In the genomic region with DNA sequence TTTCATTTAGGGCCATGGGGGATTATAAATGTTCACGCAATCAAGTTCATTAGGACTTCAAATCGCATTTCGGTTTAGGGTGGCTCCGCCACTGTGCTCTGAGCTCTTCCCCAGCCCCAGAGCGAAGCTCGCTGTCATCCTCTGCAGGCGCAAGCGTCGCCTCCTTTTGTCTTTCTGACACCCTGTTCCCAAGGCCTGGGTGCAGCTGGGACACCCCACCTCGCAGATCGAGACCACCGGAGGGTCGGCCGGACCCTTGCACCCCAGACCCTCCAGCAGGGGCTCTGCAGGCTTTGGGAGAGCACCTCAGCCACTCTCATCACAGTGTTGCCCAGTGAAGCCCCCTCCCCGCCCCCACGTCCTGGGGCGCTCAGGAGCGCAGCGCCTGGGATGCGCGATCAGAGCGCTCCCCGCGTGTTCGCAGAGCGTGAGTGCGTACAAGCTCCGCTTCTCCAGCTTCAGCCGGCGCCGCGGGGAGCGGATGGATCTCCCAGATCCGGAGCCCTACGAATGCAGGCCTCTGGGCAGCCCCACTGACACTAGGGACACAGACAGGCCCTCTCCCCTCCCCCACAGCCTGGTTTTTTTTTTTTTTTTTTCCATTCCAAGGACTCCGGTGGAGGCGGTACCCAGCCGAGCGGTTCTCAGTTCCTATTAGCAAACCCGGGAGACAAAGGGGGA, we compare ENCODE assay signal across 7 mouse cellular contexts. TPM values are rescaled to one million over a fixed set of nuclear protein-coding genes. Genes with fewer than 3 reads are reported as not detected.
DNase-seq lines count a peak whose midpoint lies in the region; ATAC-seq and TF ChIP-seq lines count a peak whose summit lies in the region.

No protein-coding gene starts in this region.

- peak; percentile 44; the same call in 1 of the 2 replicates for ATAC-seq in forebrain, embryonic 13.5 days
- ATAC-seq in limb, embryonic 15.5 days (ENCODE audit: insufficient number of reproducible peaks, low FRiP score, low TSS enrichment, low read depth): no peak
- ATAC-seq in frontal cortex, adult (ENCODE audit: low TSS enrichment): no peak

- intact Hi-C loops in left cerebral cortex, adult 2 months (cut with DNase I): loop anchor here (2.0 to 5.0 kb wide), 2 partner anchors 80 to 273 kb away; no protein-coding TSS in a partner anchor

- peaks cover 99% of the 10 kb centered on the region for H3K27me3 ChIP-seq in forebrain, embryonic 13.5 days
- peaks cover 88% of the 10 kb centered on the region for H3K27me3 ChIP-seq in limb, embryonic 15.5 days

- H3K9ac ChIP-seq in forebrain, embryonic 13.5 days: peak overlapping the region; percentile 51
- H3K9ac ChIP-seq in limb, embryonic 15.5 days: no peak overlapping the region

- TF ChIP-seq CTCF in left cerebral cortex, adult 2 months (IDR thresholded peaks at IDR 0.05): no peak

- H3K36me3 ChIP-seq in forebrain, embryonic 13.5 days (ENCODE audit: poor library complexity, severe bottlenecking): no peaks in the 10 kb centered on the region
- H3K36me3 ChIP-seq in limb, embryonic 15.5 days: no peaks in the 10 kb centered on the region

- WGBS in forebrain, embryonic 13.5 days: under 1% methylated on average over 40 of the region's 40 CpGs
- WGBS in limb, embryonic 15.5 days: 1% methylated on average over 40 of the region's 40 CpGs

- peak overlapping the region; percentile 30 for H3K4me3 ChIP-seq in forebrain, embryonic 13.5 days
- peak overlapping the region; percentile 24 for H3K4me3 ChIP-seq in limb, embryonic 15.5 days
- H3K4me3 ChIP-seq in left cerebral cortex, adult 2 months: no peak overlapping the region; the same call in 1 of the 2 replicates

- H3K4me1 ChIP-seq in forebrain, embryonic 13.5 days: peaks cover 19% of the 10 kb centered on the region
- peaks cover 14% of the 10 kb centered on the region for H3K4me1 ChIP-seq in limb, embryonic 15.5 days

- H3K9me3 ChIP-seq in forebrain, embryonic 13.5 days (replicated peaks): no peaks in the 10 kb centered on the region
- H3K9me3 ChIP-seq in limb, embryonic 15.5 days: no peaks in the 10 kb centered on the region

- H3K27ac ChIP-seq in forebrain, embryonic 13.5 days: no peak overlapping the region; the same call in 1 of the 2 replicates
- no peak overlapping the region for H3K27ac ChIP-seq in limb, embryonic 15.5 days
- no peak overlapping the region for H3K27ac ChIP-seq in left cerebral cortex, adult 2 months

- DNase-seq in ovary, postnatal 36 days (ENCODE audit: low spot score): peak; percentile 16
- DNase-seq in ovary, postnatal 10 days (ENCODE audit: low spot score): no peak
- DNase-seq in spleen, postnatal 14 days (ENCODE audit: low spot score in 2 of 2): no peak
- DNase-seq in left cerebral cortex, adult 2 months (ENCODE audit: extremely low spot score in 1 of 2, low spot score in 2 of 2): no peak

- H3K4me2 ChIP-seq in forebrain, embryonic 13.5 days: peak overlapping the region; percentile 55
- peak overlapping the region; percentile 42 for H3K4me2 ChIP-seq in limb, embryonic 15.5 days

RNA-seq across cellular contexts. Expression of a gene that starts 10.9 kb away (rescaled TPM):
- polyA plus RNA-seq in forebrain, embryonic 13.5 days (2015; fragmentation: Nextera tagmentation; extraction: Ambion mirVana): 18.7 and 29.4 TPM in 2 replicates
- 0.14 and 0.34 TPM in 2 replicates for polyA plus RNA-seq in limb, embryonic 15.5 days (2015; fragmentation: Nextera tagmentation; extraction: Ambion mirVana)
- total RNA-seq in left cerebral cortex, adult 2 months (2021): under 1 TPM; 0.25 to 0.56 TPM

Comparison
In these comparisons a context has a peak if more than half of its experiments do, and no peak if none do; other contexts are left out.
1. RNA of a gene that starts 10.9 kb away (polyA plus RNA-seq): 18.7 to 29.4 TPM in forebrain, embryonic 13.5 days; 0.14 to 0.34 TPM in limb, embryonic 15.5 days; every median in the first group is over 10 times any median in the second.